Mouse (Mus musculus) midbrain, embryonic 13.5 days (tissue): ENCODE measurements around the gene Pnrc1. TPM values are rescaled to one million over a fixed set of nuclear protein-coding genes. Genes with fewer than 3 reads are reported as not detected.

Source experiments
- ATAC-seq: fragments of 200-750 bp; cut with Nextera tagmentation; 2 replicates; pipeline ENCODE4 v1.8.0; 2017; ENCODE audit warnings: mild to moderate bottlenecking, moderate TSS enrichment, moderate library complexity
- H3K27ac ChIP-seq: fragments of 300-500 bp; sonication (generic); 2 replicates; pipeline ENCODE4 v1.5.1; 2015; ENCODE audit warnings: inconsistent platforms, mild to moderate bottlenecking, moderate library complexity
- H3K27me3 ChIP-seq: fragments of 300-500 bp; sonication (generic); 2 replicates; pipeline ENCODE4 v1.6.1; 2015; ENCODE audit warnings: mild to moderate bottlenecking, inconsistent platforms
- H3K36me3 ChIP-seq: fragments of 300-500 bp; sonication (generic); 2 replicates; pipeline ENCODE4 v1.6.1; 2015; ENCODE audit warnings: mild to moderate bottlenecking, inconsistent platforms
- H3K4me1 ChIP-seq: fragments of 300-500 bp; sonication (generic); replicated peaks from 2 replicates; pipeline ENCODE4 v1.6.1; 2015; ENCODE audit warnings: inconsistent platforms
- H3K4me2 ChIP-seq: fragments of 300-500 bp; sonication (generic); replicated peaks from 2 replicates; pipeline ENCODE4 v1.6.1; 2015; ENCODE audit warnings: moderate library complexity, mild to moderate bottlenecking, inconsistent platforms
- H3K4me3 ChIP-seq: fragments of 300-500 bp; sonication (generic); replicated peaks from 2 replicates; pipeline ENCODE4 v1.5.1; 2015; ENCODE audit warnings: mild to moderate bottlenecking, inconsistent platforms
- H3K9ac ChIP-seq: fragments of 300-500 bp; sonication (generic); replicated peaks from 2 replicates; pipeline ENCODE4 v1.6.1; 2015; ENCODE audit warnings: mild to moderate bottlenecking, inconsistent platforms
- H3K9me3 ChIP-seq: fragments of 300-500 bp; sonication (generic); 2 replicates; pipeline ENCODE4 v1.6.1; 2016; ENCODE audit warnings: mild to moderate bottlenecking, inconsistent platforms
- WGBS: fragments of 180-500 bp; shearing (Covaris S2); methylation state at CpG from one replicate; pipeline ENCODE4 v1.1.7; 2015; 5-methylcytosine and 5-hydroxymethylcytosine counted together
- polyA plus RNA-seq: library from polyadenylated mRNA; unstranded; fragments of >200 nt; fragmentation: Nextera tagmentation; extraction: Ambion mirVana; gene quantifications from 2 replicates; pipeline ENCODE4 v1.2.1, GENCODE M21; 2015

Pnrc1 gene
- polyA plus RNA-seq, 1 experiment from 2014 or later, result 83.2 TPM

- Histone ChIP-seq H3K27ac (no peak overlapping the region), H3K9me3 (no peaks in the 10 kb centered on the region), H3K27me3 (no peaks in the 10 kb centered on the region), H3K36me3 (no peaks in the 10 kb centered on the region), H3K4me1 (no peaks in the 10 kb centered on the region), H3K4me3 (no peak overlapping the region), H3K9ac (no peak overlapping the region), H3K4me2 (no peak overlapping the region)
- ATAC-seq, result peak; percentile 37; the same call in 1 of the 2 replicates
- WGBS, result 31% methylated on average over 16 of the region's 16 CpGs
Measured at GRCm38 (mm10) chr4:33292409-33293370, 2.7 kb upstream of the Pnrc1 start.

- Histone ChIP-seq H3K9me3 (no peaks in the 10 kb centered on the region), H3K9ac (no peak overlapping the region), H3K4me1 (no peaks in the 10 kb centered on the region), H3K36me3 (no peaks in the 10 kb centered on the region), H3K4me3 (no peak overlapping the region), H3K27ac (no peak overlapping the region), H3K27me3 (no peaks in the 10 kb centered on the region), H3K4me2 (no peak overlapping the region)
- ATAC-seq, result no peak
- 71% methylated on average over 4 of the region's 4 CpGs for WGBS
Measured at GRCm38 (mm10) chr4:33290878-33291277, 915 bp upstream of the Pnrc1 start.

GRCm38 (mm10) chr4:33289106-33289650 lies 785 bp downstream of the Pnrc1 start:
- H3K4me2 ChIP-seq, result no peak overlapping the region
- H3K9ac ChIP-seq, result no peak overlapping the region
- H3K9me3 ChIP-seq, result no peaks in the 10 kb centered on the region
- WGBS, result 87% methylated on average over 12 of the region's 12 CpGs
- H3K27ac ChIP-seq, result no peak overlapping the region
- no peaks in the 10 kb centered on the region for H3K4me1 ChIP-seq
- H3K36me3 ChIP-seq, result no peaks in the 10 kb centered on the region
- no peak for ATAC-seq
- no peak overlapping the region for H3K4me3 ChIP-seq
- no peaks in the 10 kb centered on the region for H3K27me3 ChIP-seq

GRCm38 (mm10) chr4:33285448-33285847 lies 4.5 kb downstream of the Pnrc1 start:
- Histone ChIP-seq H3K27ac (no peak overlapping the region), H3K9me3 (no peaks in the 10 kb centered on the region), H3K4me2 (no peak overlapping the region), H3K36me3 (no peaks in the 10 kb centered on the region), H3K27me3 (no peaks in the 10 kb centered on the region), H3K9ac (no peak overlapping the region), H3K4me3 (no peak overlapping the region), H3K4me1 (no peaks in the 10 kb centered on the region)
- ATAC-seq, result no peak
- 88% methylated on average over 8 of the region's 8 CpGs for WGBS

GRCm38 (mm10) chr4:33284083-33284880 lies 5.7 kb downstream of the Pnrc1 start:
- Histone ChIP-seq H3K4me3 (no peak overlapping the region), H3K27me3 (no peaks in the 10 kb centered on the region), H3K4me2 (no peak overlapping the region), H3K36me3 (no peaks in the 10 kb centered on the region), H3K27ac (no peak overlapping the region), H3K9me3 (no peaks in the 10 kb centered on the region), H3K9ac (no peak overlapping the region), H3K4me1 (no peaks in the 10 kb centered on the region)
- no peak for ATAC-seq
- 89% methylated on average over 5 of the region's 5 CpGs for WGBS

GRCm38 (mm10) chr4:33281891-33282685 lies 7.9 kb downstream of the Pnrc1 start:
- Histone ChIP-seq H3K27ac (no peak overlapping the region), H3K27me3 (no peaks in the 10 kb centered on the region), H3K9me3 (no peaks in the 10 kb centered on the region), H3K36me3 (no peaks in the 10 kb centered on the region), H3K4me2 (no peak overlapping the region), H3K4me3 (no peak overlapping the region), H3K9ac (no peak overlapping the region), H3K4me1 (no peaks in the 10 kb centered on the region)
- WGBS, result 94% methylated on average over 3 of the region's 3 CpGs
- ATAC-seq, result no peak

GRCm38 (mm10) chr4:33273437-33273836 lies 16.5 kb downstream of the Pnrc1 start:
- Histone ChIP-seq H3K9ac (no peak overlapping the region), H3K36me3 (no peaks in the 10 kb centered on the region), H3K27me3 (no peaks in the 10 kb centered on the region), H3K4me3 (no peak overlapping the region), H3K9me3 (0 out of 2 replicates have a peak, but pooled peaks cover 2% of the 10 kb centered on the region), H3K4me1 (no peaks in the 10 kb centered on the region), H3K27ac (no peak overlapping the region), H3K4me2 (no peak overlapping the region)
- WGBS, result 90% methylated on average over 3 of the region's 3 CpGs
- ATAC-seq, result no peak

- Histone ChIP-seq H3K27ac (no peak overlapping the region), H3K4me2 (no peak overlapping the region), H3K9me3 (0 out of 2 replicates have a peak, but pooled peaks cover 3% of the 10 kb centered on the region), H3K4me3 (no peak overlapping the region), H3K9ac (no peak overlapping the region), H3K36me3 (no peaks in the 10 kb centered on the region), H3K27me3 (no peaks in the 10 kb centered on the region), H3K4me1 (no peaks in the 10 kb centered on the region)
- whole genome bisulfite sequencing, result 84% methylated on average over 11 of the region's 11 CpGs
- no peak for ATAC-seq
Measured at GRCm38 (mm10) chr4:33270386-33271314, 19.3 kb downstream of the Pnrc1 start.

GRCm38 (mm10) chr4:33264979-33265726 lies 24.8 kb downstream of the Pnrc1 start:
- no peaks in the 10 kb centered on the region for H3K4me1 ChIP-seq
- no peak overlapping the region for H3K4me2 ChIP-seq
- no peak overlapping the region for H3K9ac ChIP-seq
- no peaks in the 10 kb centered on the region for H3K27me3 ChIP-seq
- 0 out of 2 replicates have a peak, but pooled peaks cover 3% of the 10 kb centered on the region for H3K9me3 ChIP-seq
- H3K27ac ChIP-seq, result no peak overlapping the region
- H3K36me3 ChIP-seq, result no peaks in the 10 kb centered on the region
- 84% methylated on average over 11 of the region's 11 CpGs for WGBS
- ATAC-seq, result no peak
- no peak overlapping the region for H3K4me3 ChIP-seq

- WGBS, result 85% methylated on average over 1 of the region's 1 CpGs
- no peak for ATAC-seq
- H3K36me3 ChIP-seq, result no peaks in the 10 kb centered on the region
- H3K9me3 ChIP-seq, result no peaks in the 10 kb centered on the region
- H3K27me3 ChIP-seq, result no peaks in the 10 kb centered on the region
- no peak overlapping the region for H3K4me2 ChIP-seq
- H3K27ac ChIP-seq, result no peak overlapping the region
- H3K9ac ChIP-seq, result no peak overlapping the region
- no peaks in the 10 kb centered on the region for H3K4me1 ChIP-seq
- no peak overlapping the region for H3K4me3 ChIP-seq
Measured at GRCm38 (mm10) chr4:33262897-33263296, 27.1 kb downstream of the Pnrc1 start.
